Mouse (Mus musculus) lung, embryonic 16.5 days (tissue): ENCODE measurements around the gene Dhrs7c. TPM values are rescaled to one million over a fixed set of nuclear protein-coding genes. Genes with fewer than 3 reads are reported as not detected.
A peak's percentile ranks its signal among the peaks of the same experiment; 100 is the strongest.

Source experiments
- ATAC-seq: fragments of 200-750 bp; cut with Nextera tagmentation; 2 replicates; pipeline ENCODE4 v1.8.0; 2017; ENCODE audit warnings: low read depth, mild to moderate bottlenecking, moderate library complexity
- H3K27ac ChIP-seq: fragments of 300-500 bp; sonication (generic); 2 replicates; pipeline ENCODE4 v1.5.1; 2014; ENCODE audit warnings: mild to moderate bottlenecking, control low read depth, low read length
- H3K27me3 ChIP-seq: fragments of 300-500 bp; sonication (generic); 2 replicates; pipeline ENCODE4 v1.6.1; 2014; ENCODE audit warnings: low read depth, low read length, mixed read lengths; ENCODE audit not compliant: control insufficient read depth, insufficient read depth
- H3K36me3 ChIP-seq: fragments of 300-500 bp; sonication (generic); 2 replicates; pipeline ENCODE4 v1.6.1; 2014; ENCODE audit warnings: low read length; ENCODE audit not compliant: control insufficient read depth, insufficient read depth
- H3K4me1 ChIP-seq: fragments of 300-500 bp; sonication (generic); replicated peaks from 2 replicates; pipeline ENCODE4 v1.6.1; 2014; ENCODE audit warnings: low read length, mixed read lengths; ENCODE audit not compliant: control insufficient read depth, insufficient read depth
- H3K4me2 ChIP-seq: fragments of 300-500 bp; sonication (generic); 2 replicates; pipeline ENCODE4 v1.6.1; 2014; ENCODE audit warnings: low read depth, low read length, control low read depth
- H3K4me3 ChIP-seq: fragments of 300-500 bp; sonication (generic); 2 replicates; pipeline ENCODE4 v1.5.1; 2014; ENCODE audit warnings: mild to moderate bottlenecking, low read length, control low read depth
- H3K9ac ChIP-seq: fragments of 300-500 bp; sonication (generic); 2 replicates; pipeline ENCODE4 v1.6.1; 2014; ENCODE audit warnings: low read length, control low read depth
- H3K9me3 ChIP-seq: fragments of 300-500 bp; sonication (generic); 2 replicates; pipeline ENCODE4 v1.6.1; 2016; ENCODE audit warnings: low read length; ENCODE audit not compliant: control insufficient read depth
- WGBS: fragments of 180-500 bp; shearing (Covaris S2); extraction: QIAGEN DNeasy Blood & Tissue Kit; methylation state at CpG from one replicate; pipeline ENCODE4 v1.1.7; 2014; 5-methylcytosine and 5-hydroxymethylcytosine counted together
- polyA plus RNA-seq: library from polyadenylated mRNA; unstranded; fragments of >200 nt; fragmentation: Nextera tagmentation; extraction: Ambion mirVana; gene quantifications from 2 replicates; pipeline ENCODE4 v1.2.1, GENCODE M21; 2015

Dhrs7c gene
- polyA plus RNA-seq, 1 experiment from 2014 or later: 1.1 TPM

DNA sequence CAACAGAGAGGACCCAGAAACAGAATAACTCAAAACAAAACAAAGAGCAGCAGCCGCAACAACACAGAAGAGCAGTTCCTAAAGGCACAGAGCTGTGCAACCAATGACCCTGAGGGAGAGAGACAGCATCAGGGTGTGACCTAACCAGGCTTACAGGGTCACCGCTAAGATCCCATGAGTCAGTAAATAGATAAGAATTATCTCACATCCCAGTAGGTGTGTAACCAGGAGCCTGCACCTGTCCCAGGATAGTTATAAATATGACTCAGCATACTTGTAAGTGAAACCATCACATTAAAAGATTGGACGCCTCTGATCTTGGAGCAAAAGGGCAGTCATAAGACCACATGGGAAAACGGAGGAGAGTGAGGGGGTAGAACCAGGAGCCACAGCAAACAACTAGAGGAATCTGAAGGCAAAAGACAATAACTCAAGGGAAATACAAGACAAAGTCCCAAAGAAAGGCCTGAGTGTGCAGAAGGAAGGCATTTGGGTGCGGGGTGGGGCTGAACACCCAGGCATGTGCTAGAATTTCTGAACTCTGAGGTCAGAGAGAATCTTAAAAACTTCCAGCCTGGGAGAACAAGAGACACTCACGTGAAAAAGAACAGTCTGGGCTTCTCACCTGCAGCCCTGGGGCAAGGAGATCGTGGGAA, 62.9 kb downstream of the Dhrs7c start:
- H3K27ac ChIP-seq: peak overlapping the region; percentile 62
- WGBS: 47% methylated on average over 7 of the region's 7 CpGs

DNA sequence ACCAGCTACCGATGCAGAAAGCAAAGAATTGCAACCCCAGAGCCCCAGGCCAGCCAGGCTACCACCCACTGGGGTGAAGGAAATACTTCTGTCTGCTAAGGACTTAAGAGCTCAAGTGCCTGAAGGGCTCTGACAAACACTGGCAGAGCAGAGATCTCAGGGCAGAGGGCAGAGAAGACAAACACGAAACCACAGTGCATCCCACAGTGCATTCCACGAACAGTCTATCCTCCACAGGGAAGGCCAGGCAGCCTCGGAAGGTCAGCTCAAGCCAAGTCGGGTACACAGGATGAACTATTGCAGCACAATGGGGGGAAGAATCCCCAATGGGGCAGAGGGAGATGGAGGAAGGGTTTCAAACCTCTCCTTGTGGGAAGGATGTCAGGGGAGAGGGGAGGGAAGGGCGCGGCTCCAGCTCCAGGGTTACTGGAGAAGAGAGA, 63.4 kb downstream of the Dhrs7c start:
- no peak overlapping the region for H3K9ac ChIP-seq
- ATAC-seq: peak; percentile 81
- 10% methylated on average over 7 of the region's 7 CpGs for WGBS
- H3K27me3 ChIP-seq: no peaks in the 10 kb centered on the region
- no peaks in the 10 kb centered on the region for H3K9me3 ChIP-seq
- peak overlapping the region; percentile 62 for H3K27ac ChIP-seq
- peak overlapping the region; percentile 38 for H3K4me2 ChIP-seq
- H3K4me3 ChIP-seq: 0 out of 2 replicates have a peak overlapping the region, but pooled peaks have one; percentile 4
- peaks cover 15% of the 10 kb centered on the region for H3K4me1 ChIP-seq
- H3K36me3 ChIP-seq: no peaks in the 10 kb centered on the region

More for the DNA sequence above, 62.9 kb downstream of the Dhrs7c start:
- H3K9ac ChIP-seq: no peak overlapping the region
- no peaks in the 10 kb centered on the region for H3K9me3 ChIP-seq
- peak overlapping the region; percentile 38 for H3K4me2 ChIP-seq
- ATAC-seq: peak; percentile 38
- H3K4me3 ChIP-seq: no peak overlapping the region
- no peaks in the 10 kb centered on the region for H3K27me3 ChIP-seq
- H3K4me1 ChIP-seq: peaks cover 15% of the 10 kb centered on the region
- H3K36me3 ChIP-seq: no peaks in the 10 kb centered on the region

DNA sequence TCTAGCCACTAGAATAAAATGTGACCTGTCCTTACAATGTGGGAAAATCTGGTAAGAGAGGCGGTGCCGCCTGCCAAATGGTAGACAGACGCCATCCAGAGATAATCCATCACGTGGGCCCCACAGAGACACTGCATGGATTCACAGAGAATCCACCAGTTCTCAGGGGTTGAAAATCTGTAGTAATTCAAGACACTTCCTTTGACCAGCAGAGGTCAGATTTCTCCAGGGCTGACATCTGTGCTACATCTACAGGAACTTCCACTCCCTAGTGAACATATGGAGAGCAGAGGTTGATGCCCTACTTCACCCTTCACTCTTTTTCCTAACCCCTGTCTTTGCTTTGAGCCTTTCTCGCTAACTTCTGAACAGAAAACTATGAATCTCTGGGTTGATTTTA, 67.1 kb downstream of the Dhrs7c start:
- WGBS: 71% methylated on average over 5 of the region's 5 CpGs
- no peaks in the 10 kb centered on the region for H3K36me3 ChIP-seq
- no peak for ATAC-seq

More for the DNA sequence above, 67.1 kb downstream of the Dhrs7c start:
- H3K4me1 ChIP-seq: peaks cover 15% of the 10 kb centered on the region
- no peak overlapping the region for H3K4me3 ChIP-seq
- H3K27ac ChIP-seq: no peak overlapping the region
- H3K9me3 ChIP-seq: no peaks in the 10 kb centered on the region
- H3K27me3 ChIP-seq: no peaks in the 10 kb centered on the region
- no peak overlapping the region for H3K4me2 ChIP-seq
- no peak overlapping the region for H3K9ac ChIP-seq

Other genes with a start within 250 kb of the Dhrs7c start
- not detected in 2 replicates for gene Rcvrn, start 102.9 kb upstream of the Dhrs7c start, polyA plus RNA-seq
- gene Glp2r, start 27.0 kb upstream of the Dhrs7c start, polyA plus RNA-seq: 0.18 and 0.21 TPM in 2 replicates
- not detected in 2 replicates for gene Gsg1l2, start 23.6 kb upstream of the Dhrs7c start, polyA plus RNA-seq
- gene Usp43, start 124.0 kb downstream of the Dhrs7c start, polyA plus RNA-seq: 3.1 and 3.7 TPM in 2 replicates
- gene Cfap52, start 167.5 kb downstream of the Dhrs7c start, polyA plus RNA-seq: 9.7 and 13.3 TPM in 2 replicates
- gene Stx8, start 168.0 kb downstream of the Dhrs7c start, polyA plus RNA-seq: 59.3 and 64.7 TPM in 2 replicates